Mouse (Mus musculus) mature B cell (primary cell): ENCODE measurements around the gene Ankmy2.

Experiments used
- in situ Hi-C: fragments of 300-500 bp; cut with MboI; formaldehyde crosslinking; loops from 2 replicates; pipeline ENCODE4 v1.14.3; 2019

Gene Ankmy2

DNA sequence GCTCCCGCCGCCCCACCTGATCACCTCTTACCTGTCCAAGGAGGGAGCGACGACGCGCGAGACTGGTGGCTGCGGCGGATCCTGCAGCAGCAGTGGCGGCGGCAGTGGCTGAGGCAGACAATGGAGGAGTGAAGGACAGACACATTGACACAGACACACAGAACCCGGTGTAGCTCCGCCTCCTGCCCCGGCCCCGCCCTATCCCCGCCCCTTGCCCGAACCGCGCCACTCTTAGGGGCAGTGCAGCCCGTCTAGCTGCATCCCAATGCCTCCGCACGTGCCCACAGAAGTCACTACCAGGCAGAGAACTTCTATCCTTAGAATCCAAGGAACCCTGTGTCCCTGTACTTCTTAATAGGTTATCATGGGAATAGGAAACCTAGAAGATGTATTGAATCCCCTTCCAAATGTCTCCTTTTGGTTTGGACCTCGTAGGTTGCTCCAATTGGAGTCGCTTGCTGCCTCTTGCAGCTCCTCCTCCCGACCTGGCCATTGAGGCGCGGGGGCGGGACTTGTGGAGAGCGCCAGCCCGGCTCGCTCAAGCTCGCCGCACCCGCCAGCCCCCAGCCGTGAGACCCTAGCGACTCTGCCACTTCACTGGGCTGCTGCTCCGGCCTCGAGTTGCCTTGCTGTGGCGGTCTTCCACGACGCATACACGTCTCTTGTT, at the start of gene Ankmy2:
Gene Ankmy2 (plus strand): TSS at position 478 of the 667 bp plus-strand sequence.
- in situ Hi-C loops, result no loop called here

DNA sequence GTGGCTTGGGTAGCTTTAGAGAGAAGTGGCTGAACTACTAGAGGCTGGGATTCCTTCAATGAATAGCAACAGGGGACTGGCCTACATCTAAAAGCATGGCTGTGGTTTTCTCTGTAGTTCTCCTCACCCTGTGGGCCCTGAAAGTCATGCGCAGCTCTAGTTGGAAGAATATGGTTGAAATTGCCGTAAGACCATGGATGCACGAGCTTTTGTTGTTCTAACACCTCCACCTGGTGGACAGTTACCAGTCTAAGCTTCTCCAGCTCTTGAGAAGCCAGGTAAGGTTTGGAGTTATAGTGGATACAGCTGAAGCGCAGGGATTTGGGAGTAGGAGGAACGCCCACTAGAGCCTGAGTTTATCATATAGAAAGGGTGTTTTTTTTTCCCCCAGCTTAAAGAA, 48.5 kb upstream of the Ankmy2 start:
- in situ Hi-C loops, result no loop called here

DNA sequence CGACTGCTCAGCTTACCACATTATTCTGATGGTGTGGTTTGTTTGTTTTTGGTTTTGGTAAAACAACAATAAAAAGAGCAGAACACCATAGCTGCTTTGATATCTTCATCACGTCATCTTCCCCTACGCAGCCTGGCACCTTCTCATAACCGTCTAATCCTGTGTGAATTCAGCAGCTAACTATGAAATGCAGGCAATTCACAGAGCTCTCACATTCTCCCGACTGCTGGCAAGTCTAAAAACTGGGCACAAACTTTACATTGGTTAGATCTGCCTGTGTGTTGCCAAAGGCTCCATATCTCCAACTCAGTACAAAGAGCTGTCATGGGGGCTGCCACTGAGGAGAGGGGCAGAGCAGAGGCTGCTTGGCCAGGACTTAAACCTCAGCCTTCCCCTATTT, 46.5 kb upstream of the Ankmy2 start:
- in situ Hi-C loops, result no loop called here

DNA sequence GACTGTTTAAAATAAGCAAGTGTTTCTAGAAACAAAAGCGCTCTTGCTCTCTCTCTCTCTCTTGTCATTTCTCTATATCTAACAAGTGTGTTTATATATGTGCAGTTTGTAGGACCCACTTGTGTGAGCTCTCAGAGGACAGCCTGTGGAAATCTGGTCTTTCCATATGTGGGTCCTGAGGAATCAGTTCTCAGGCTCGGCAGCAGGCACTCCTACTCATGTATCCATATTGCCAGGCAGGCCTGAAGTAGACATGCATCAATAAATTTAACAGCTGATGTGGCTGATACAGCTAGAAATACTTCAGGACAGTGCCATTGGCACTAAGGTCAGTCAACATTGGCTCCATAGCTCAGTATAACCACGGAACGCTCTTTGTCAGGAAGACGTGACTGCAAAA, 45.8 kb upstream of the Ankmy2 start:
- in situ Hi-C loops, result no loop called here

DNA sequence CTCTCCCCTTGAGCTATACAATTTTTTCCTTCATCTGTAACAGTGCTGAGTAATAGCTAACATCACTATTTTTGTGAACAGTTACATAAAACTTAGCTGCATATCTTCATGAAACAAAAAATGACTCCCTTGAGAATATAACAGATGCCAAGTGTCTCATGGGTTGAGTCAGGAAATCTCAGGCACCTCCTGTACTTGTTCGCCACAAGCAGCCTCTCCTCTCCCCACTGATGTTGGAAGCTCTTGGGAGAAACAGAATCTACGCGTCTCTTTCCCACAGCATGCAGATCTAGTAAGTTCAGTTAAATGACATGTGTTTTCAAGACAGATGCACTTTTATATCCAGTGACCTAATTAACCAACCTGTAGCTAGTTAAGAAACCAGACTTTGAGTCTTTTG, 44.8 kb upstream of the Ankmy2 start:
- in situ Hi-C loops, result no loop called here

DNA sequence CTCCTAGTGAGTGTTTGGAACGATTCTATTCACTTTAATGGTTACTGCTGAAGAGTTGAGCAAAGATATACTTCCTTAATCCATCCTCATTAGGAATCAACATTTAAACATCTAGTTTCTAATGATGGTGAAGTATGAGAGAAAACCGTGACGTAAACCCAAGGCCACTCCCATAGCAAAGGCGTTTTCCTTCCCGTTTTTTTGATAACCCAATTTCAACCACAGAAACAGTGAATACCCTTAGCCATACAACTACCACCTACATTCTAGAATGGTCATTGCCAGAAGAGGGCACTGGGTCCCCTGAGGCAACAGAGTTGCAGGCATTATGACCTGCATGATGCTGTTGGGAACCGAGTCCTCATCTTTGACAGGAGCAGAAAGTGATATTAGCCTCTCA, 39.8 kb upstream of the Ankmy2 start:
- in situ Hi-C loops, result no loop called here

DNA sequence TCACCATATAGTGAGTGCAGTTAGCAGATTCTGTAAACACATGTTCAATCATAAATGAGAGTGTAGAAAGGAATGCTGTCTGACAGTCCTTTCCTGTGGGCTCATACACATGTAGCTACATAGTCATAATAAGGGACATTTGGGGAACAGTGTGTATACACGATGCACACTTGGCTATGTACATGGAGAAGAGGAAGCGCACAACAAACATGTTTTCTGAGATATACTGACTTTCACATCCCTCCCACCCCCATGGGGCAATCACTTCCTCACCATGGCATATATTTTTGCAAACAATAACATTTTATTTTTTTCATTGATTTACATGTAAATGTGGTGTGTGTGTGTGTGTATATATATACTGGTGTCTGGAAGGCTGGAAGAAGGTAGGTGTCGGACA, 37.7 kb upstream of the Ankmy2 start:
- in situ Hi-C loops, result no loop called here

DNA sequence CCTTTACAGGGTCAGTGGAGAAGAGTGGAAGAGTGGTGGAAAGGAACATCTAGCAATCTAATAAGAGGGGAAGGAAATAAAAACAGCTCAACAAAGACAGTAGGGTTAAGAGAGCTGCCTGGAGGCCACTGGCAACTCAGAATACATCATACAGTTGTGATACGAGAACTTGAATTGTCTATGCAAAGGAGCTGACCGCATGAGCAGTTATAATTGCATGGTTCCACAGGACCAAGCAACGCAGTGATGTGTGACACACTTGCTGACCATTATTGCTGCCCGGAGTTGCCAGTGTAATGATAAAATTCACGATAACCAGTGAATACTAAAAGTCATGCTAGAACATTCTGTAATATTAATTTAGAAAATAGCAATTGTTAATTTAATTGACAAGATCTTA, 30.9 kb upstream of the Ankmy2 start:
- in situ Hi-C loops, result no loop called here

DNA sequence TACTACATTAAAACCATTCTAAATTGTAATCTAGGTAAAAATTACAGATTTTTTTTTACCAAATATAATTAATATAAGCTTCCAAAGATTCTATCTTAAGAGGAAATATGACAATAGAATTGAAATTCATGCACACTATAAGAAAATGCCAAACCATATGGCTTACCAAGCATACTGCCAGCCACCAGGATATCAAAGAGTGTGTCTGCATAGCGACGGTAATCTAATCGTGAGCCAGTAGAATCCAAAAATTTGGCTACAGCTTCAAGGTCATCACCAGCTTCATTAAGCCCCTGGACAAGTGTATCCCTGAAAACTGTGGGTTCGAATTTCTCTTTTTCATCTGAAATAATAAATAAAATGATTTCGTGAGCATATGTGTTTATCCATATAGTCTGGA, 27.1 kb upstream of the Ankmy2 start:
- in situ Hi-C loops, result no loop called here

DNA sequence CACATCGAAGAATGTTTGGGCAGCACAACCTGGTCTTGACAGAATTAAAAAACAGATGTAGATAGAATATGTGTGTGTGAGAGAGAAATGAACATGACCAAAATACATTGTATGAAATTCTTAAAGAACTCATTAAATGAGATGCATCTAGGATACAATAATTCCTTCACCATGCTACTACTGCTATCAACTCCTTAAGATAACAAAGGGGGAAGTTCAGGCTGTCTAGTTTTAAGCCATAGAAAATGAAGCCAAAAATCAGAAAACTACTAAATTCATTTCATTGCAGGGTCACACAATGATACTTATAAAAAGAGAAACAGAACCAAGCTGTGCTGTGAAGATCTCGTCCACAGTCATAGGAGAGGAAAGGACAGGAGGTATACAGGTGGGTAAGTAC, 24.7 kb upstream of the Ankmy2 start:
- in situ Hi-C loops, result no loop called here

DNA sequence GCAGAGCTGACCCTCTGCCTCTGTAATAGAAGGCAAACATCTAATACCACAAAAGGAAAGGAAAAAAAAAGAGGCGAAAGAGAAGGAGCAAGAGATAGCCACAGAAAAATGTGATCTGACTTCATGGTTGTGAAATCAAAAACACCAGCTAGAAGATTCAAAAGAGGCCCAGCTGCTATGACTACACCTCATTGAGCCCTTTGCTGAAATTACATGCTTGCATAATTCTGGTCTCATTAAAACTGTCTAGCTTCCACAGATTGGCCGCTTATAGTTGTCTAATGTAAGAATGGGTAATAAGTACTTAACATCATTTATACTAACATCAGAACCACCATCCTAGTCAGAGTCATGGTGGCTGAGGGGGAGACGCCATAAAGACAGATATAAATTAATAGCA, 24.2 kb upstream of the Ankmy2 start:
- in situ Hi-C loops, result no loop called here

DNA sequence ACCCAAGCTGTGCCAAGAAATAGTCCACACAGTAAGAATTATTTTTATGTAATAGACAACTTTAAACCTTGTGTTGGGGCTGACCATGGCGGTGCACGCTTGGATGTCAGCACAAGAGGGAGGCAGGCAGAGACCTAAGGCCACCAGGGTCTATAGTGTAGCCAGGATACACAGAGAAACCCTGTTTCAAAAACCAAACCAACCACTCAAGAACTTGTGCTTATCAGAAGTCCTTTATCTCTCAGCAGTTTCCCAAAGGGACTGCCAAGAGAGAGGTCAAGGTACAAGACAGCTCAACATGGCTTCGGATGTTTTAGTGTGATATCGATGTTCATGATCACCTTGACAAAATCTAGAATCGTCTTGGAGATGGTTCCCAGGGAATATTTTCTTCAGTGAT, 23.4 kb upstream of the Ankmy2 start:
- in situ Hi-C loops, result no loop called here

DNA sequence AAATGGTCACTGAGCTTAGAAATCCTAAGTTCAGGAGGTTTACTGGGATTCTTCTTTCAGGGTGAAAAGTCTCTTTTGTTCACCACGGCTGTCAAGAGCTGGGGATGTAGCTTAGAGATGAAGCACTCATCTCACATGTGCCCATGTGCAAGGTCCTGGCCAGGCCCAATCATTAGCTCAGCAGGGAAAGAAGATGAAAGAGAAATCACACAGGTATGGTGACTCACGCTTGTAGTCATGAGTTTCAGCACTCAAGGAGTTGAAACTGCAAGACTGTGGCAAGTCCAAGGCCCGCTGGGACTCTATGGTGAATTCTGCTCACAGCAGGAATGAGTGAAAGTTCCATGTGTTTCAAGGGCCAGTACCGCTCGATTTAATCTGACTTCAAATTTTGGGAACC, 22.8 kb upstream of the Ankmy2 start:
- in situ Hi-C loops, result no loop called here

DNA sequence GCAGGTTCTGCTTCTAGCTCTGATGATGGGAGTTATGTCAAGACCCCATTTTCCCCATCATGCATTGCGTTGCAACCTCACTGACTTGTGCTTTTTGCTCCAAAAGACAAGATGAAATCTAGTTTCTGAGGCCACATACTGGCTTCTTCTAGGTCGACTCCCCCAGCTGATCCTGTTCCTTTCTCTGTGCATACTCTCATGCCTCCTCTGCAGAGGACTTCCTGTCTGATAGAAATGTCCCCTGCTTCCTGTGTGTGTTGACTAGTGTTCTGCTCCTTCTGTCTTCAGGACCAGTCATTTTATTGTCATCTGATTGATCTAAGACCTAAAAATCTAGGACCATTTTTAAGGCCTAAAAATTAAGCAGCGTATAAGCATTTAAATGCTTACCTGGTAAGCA, 21.5 kb upstream of the Ankmy2 start:
- in situ Hi-C loops, result no loop called here

DNA sequence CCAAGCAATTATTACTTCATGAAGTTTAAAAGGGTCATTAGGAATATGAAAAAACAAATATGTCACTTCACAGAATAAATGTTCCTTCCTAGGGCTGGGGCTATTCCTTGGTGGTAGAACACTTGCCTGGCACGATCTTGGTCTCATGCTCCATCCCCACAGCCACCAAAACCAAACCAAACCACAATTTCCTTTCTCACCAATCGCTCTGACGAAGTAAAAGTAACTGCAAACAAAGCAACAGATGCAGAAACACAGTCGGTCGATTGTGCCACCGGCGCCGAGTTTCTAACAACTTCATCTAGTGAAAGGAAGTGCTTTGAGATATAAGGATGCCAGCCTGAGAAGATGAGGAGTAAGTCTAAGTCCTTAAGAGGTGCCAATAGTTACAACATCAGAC, 20.6 kb upstream of the Ankmy2 start:
- in situ Hi-C loops, result no loop called here

DNA sequence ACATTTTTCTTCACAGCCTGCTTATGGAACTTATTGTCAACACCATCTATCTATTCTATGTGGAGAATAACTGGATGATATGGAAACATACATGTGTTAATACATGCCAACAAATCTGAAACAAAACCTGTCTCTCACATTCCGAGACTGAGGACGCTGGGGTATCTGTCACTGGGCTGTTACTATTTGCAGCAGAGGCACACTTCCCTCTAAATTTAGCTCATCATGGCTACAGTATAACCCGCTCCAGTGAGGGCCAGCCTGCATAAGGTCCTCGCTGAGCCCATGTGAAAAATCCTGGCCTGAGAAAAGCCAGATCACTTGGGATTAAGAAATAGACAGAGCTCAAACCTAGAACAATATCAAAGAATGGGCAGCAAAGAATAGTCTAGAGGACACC, 19.7 kb upstream of the Ankmy2 start:
- in situ Hi-C loops, result no loop called here

DNA sequence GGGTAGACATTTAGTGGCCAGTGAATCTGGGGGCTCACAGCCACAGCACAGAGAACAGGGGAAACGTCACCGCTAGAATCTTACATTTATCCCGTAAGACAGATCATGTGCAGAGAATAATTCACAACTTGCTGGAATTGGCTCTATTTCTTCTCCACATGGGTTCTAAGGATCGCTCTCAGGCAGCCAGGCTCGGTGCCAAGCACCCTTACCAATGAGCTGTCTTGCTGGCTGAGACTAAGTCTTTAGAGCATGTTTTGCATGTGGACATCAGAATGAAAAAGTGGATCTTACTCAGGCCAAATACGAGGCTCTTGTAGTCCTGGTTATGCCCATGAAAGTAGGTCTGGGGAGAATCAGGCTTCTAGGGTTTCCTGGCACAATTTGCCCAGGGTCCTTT, 16.5 kb upstream of the Ankmy2 start:
- in situ Hi-C loops, result no loop called here

DNA sequence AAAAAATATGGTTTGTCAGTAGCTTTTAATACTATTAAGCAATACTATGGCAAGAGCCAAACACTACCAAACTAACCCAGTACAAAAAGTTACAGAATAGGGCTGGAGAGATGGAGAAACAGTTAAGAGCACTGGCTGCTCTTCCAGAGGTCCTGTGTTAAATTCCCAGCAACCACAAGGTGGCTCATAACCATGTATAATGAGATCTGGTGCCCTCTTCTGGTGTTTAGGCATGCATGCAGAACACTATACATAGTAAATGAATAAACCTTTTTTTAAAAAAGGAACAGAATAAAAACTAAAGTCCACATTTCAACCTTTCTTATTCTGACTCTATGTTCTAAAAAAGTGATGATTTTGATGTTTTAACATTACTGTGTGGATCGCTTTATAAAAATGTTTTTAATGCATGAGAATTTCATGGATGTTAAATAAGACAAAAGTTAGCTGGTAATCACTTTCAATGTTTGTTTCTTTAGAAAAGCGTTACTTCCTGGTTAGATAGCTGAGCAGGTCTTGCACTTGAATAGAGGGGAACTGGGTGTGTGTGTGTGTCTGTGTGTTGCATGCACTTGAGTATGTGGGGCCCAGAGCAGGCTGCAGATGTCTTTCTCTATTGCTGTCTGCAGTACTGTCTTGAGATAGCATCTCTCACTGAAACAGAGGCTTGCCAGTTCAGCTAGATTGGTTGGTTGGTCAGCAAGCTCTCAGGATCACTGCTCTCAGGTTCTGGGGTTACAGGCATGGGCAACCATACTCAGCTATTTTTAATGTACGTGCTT, 10.5 kb upstream of the Ankmy2 start:
- in situ Hi-C loops, result no loop called here

DNA sequence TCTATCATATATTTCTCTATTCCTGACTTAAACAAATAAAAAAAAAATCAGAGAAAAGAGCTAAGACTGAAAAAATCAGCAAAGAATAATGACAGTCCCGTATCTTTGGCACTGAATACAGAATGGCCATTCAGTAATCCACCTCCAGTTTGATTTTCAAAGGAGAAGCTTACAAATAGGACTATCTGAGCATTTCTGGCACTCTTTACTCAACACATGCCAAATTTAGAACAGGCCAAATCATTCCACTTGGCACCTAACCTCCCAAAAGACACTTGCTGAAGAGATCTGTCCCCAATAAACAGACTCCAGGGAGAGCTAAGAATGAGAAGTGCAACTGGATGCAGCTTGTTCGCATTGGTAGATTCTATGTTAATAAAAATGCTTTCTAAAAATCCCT, 6.6 kb upstream of the Ankmy2 start:
- in situ Hi-C loops, result no loop called here

DNA sequence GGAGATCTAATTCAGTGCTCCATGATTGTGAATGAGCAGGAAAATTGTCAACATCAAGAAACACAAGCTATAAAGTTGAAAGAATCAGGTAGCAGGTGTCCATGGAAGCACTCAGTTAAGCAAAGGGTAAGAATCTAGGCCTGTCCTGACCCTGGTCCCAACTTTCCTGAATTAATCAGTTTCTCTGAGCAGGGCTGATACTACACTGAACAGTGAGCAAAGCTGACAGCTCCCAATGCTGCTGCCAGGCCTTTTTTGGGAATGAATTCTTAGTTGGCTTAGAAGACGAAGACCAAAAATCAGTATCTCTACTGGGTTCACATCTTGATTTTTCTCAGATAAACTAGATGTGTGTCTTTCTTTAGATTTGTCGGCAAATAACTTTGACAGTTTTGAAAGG, 6.2 kb upstream of the Ankmy2 start:
- in situ Hi-C loops, result no loop called here

DNA sequence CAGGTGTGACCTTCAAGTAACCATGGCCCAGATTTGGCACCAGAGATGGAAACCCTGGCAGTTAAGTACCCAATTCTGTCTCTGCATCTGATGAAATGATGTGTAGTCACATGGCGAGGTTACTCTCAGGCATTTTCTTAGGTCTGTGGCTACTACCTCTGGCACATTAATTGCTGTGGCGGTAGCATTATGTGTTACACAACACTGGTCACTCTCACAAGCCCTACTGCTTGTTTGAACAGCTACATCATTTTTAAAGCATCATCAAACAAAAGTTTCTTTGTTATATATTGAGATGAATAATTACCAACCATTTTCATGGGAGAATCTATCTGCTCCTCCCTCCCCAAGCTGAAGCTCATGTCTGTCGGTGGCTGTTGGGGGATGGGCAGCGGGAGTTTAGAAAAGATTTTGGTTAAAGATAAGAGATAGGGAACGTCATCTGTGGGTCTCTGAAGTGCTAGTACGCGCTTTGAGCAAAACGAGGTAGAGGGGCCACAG, 1.7 kb upstream of the Ankmy2 start:
- in situ Hi-C loops, result no loop called here

DNA sequence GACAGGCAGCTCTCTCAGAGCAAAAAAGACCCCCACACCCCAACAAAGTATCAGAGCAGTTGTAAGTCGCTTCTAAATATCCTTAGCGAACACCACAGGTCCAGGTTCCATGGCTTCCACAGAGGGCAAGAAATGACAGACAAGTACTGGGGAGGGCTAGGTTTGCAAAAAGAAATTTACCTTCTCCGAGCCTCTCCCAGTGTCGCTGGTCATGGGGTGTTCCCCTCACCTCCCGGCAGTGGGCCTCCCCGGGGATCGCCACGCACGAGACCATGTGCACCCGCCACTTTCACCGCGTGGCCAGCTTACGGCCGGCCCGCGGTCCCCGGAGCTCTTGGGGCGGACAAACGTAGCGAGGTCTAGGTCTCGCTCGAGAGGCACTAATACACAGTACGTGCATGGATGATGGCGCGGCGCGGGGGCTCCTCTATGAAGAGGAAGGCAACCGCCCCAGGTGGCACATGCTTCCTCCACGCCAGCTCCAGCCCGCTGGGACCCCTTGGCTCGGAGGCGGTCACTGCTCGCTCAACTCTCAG, 745 bp upstream of the Ankmy2 start:
- in situ Hi-C loops, result no loop called here

DNA sequence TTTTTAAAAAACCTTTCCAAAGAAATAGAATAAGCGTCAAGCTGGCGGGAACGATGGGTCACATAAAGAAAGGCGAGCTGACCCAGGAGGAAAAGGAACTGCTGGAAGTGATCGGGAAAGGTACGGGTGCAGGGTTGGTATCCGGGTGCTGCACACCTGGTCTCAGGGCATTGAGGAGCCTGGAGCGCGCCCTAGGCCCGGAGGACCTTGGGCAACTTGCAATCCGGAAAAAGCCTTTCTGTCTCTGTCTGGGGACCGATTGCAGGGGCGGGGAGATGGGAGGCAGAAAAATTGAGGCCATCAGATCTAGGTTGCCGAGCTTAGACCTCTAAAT, 357 bp downstream of the Ankmy2 start:
- in situ Hi-C loops, result no loop called here
